Mouse (Mus musculus) heart, postnatal 0 days (tissue): Measurements from ENCODE around the gene Cep57l1. TPM values are rescaled to one million over a fixed set of nuclear protein-coding genes. Genes with fewer than 3 reads are reported as not detected.
A peak's percentile ranks its signal among the peaks of the same experiment; 100 is the strongest.

Experiments
- ATAC-seq: fragments of 200-750 bp; cut with Nextera tagmentation; 2 replicates; pipeline ENCODE4 v1.8.0; 2017; ENCODE audit warnings: low read depth, moderate number of reproducible peaks, moderate library complexity; ENCODE audit not compliant: insufficient read depth
- DNase-seq: peaks from one replicate; pipeline ENCODE4 v3.0.0-alpha.2; 2016; ENCODE audit warnings: low spot score
- H3K27ac ChIP-seq: fragments of 300-500 bp; sonication (generic); 2 replicates; pipeline ENCODE4 v1.5.1; 2014; ENCODE audit warnings: low read depth, mild to moderate bottlenecking
- H3K27me3 ChIP-seq: fragments of 300-500 bp; sonication (generic); 2 replicates; pipeline ENCODE4 v1.6.1; 2014; ENCODE audit warnings: low read length, mixed read lengths; ENCODE audit not compliant: control insufficient read depth, insufficient read depth
- H3K36me3 ChIP-seq: fragments of 300-500 bp; sonication (generic); replicated peaks from 2 replicates; pipeline ENCODE4 v1.6.1; 2014; ENCODE audit warnings: low read length, mixed read lengths; ENCODE audit not compliant: control insufficient read depth, insufficient read depth
- H3K4me1 ChIP-seq: fragments of 300-500 bp; sonication (generic); 2 replicates; pipeline ENCODE4 v1.6.1; 2014; ENCODE audit warnings: antibody characterized with exemption; ENCODE audit not compliant: control insufficient read depth, insufficient read depth
- H3K4me2 ChIP-seq: fragments of 300-500 bp; sonication (generic); 2 replicates; pipeline ENCODE4 v1.6.1; 2014; ENCODE audit warnings: low read depth, mild to moderate bottlenecking, low read length, moderate library complexity
- H3K4me3 ChIP-seq: fragments of 300-500 bp; sonication (generic); 2 replicates; pipeline ENCODE4 v1.5.1; 2014; ENCODE audit warnings: low read depth, low read length
- H3K9ac ChIP-seq: fragments of 300-500 bp; sonication (generic); replicated peaks from 2 replicates; pipeline ENCODE4 v1.6.1; 2014; ENCODE audit warnings: low read depth, low read length, mixed read lengths
- H3K9me3 ChIP-seq: fragments of 300-500 bp; sonication (generic); replicated peaks from 2 replicates; pipeline ENCODE4 v1.6.1; 2016; ENCODE audit warnings: low read length; ENCODE audit not compliant: control insufficient read depth
- CTCF ChIP-seq: IDR thresholded peaks from 2 replicates; pipeline ENCODE4 v1.5.1; 2016; ENCODE audit warnings: antibody characterized with exemption, control low read depth, low read depth
- EP300 ChIP-seq: IDR thresholded peaks from 2 replicates; pipeline ENCODE4 v1.6.1; 2016; ENCODE audit warnings: antibody characterized with exemption, low read depth
- WGBS: fragments of 180-500 bp; shearing (Covaris S2); extraction: QIAGEN DNeasy Blood & Tissue Kit; methylation state at CpG from one replicate; pipeline ENCODE4 v1.1.7; 2014; 5-methylcytosine and 5-hydroxymethylcytosine counted together
- polyA plus RNA-seq: library from polyadenylated mRNA; unstranded; fragments of >200 nt; fragmentation: Nextera tagmentation; extraction: Ambion mirVana; gene quantifications from 2 replicates; pipeline ENCODE4 v1.2.1, GENCODE M21; 2015
- total RNA-seq: library from RNA; depleted of rRNA; stranded (reverse); fragments of >200 nt; gene quantifications from 2 replicates; pipeline ENCODE4 v1.2.3, GENCODE M21; 2014; ENCODE audit warnings: low replicate concordance; rRNA removed

Gene Cep57l1
- total RNA-seq (4.9 and 15.0 TPM in 2 replicates), polyA plus RNA-seq (7.1 and 9.2 TPM in 2 replicates)

- TF ChIP-seq EP300 (0 out of 2 replicates have a peak, but pooled peaks have one; percentile 45), CTCF (no peak)
- under 1% methylated on average over 66 of the region's 69 CpGs for WGBS
- ATAC-seq (peak; percentile 92), DNase-seq (peak; percentile 94)
- H3K9me3 ChIP-seq: no peaks in the 10 kb centered on the region
- H3K4me3 ChIP-seq: peak within 1 kb of the TSS; percentile 63
- no peaks in the 10 kb centered on the region for H3K27me3 ChIP-seq
- H3K9ac ChIP-seq: peak within 1 kb of the TSS; percentile 65
- peak within 1 kb of the TSS; percentile 96 for H3K27ac ChIP-seq
- no peaks in the 10 kb centered on the region for H3K36me3 ChIP-seq
- peak within 1 kb of the TSS; percentile 75 for H3K4me2 ChIP-seq
- peaks cover 28% of the 10 kb centered on the region for H3K4me1 ChIP-seq
These were observed at the start of gene Cep57l1, which contains the start of gene Sesn1 for GRCm38 (mm10) chr10:41809771-41810563. Cep57l1 (minus strand) TSS chr10:41809871. Sesn1 (plus strand) TSS chr10:41809935.

DNA sequence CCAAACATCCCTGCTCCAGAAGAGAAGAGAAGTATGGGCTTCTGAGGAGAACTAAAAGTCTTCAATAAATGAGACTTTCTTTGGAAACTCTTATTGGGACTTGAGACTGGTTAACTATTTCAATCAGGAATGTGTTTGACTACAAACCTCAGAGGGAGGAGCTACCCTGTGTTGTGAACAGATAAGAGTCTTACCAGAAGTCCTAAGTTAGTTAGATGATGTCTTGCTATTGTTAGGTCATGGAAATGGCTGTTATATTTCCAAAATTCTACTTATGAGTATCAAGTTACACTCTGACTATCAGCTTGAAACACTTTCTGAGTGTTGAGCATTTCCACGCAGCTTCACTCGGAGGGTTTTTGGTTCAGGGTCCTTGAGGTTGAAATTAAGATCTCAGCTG lies 39.0 kb upstream of the Cep57l1 start:
- Histone ChIP-seq H3K9me3 (no peaks in the 10 kb centered on the region), H3K36me3 (no peaks in the 10 kb centered on the region), H3K27me3 (no peaks in the 10 kb centered on the region), H3K4me2 (no peak overlapping the region), H3K27ac (no peak overlapping the region), H3K4me3 (no peak overlapping the region), H3K9ac (no peak overlapping the region), H3K4me1 (peaks cover 6% of the 10 kb centered on the region; the same call in 1 of the 2 replicates)
- ATAC-seq (no peak), DNase-seq (no peak)
- TF ChIP-seq EP300 (no peak), CTCF (no peak)
- 36% methylated on average over 2 of the region's 2 CpGs for WGBS

DNA sequence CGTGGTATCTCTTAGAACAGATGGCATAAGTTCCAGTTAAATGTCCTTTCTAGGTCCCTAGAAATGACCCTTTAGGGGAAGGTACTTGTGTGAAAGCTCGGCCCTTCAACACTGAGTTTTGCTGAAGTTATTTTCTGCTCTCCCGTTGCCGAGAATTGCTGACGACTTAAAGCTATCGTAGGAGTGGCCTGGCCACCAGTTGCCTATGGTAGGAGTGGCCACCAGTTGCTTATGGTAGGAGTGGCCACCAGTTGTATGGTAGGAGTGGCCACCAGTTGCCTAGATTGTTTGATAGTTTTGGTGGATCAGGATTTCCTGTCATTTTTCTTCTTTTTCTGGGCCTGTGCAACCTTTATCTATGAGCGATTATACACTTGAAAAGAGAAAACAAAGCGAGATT lies 38.1 kb upstream of the Cep57l1 start:
- H3K4me2 ChIP-seq: no peak overlapping the region
- no peak for TF ChIP-seq EP300
- TF ChIP-seq CTCF: no peak
- DNase-seq (no peak), ATAC-seq (no peak)
- H3K27me3 ChIP-seq: no peaks in the 10 kb centered on the region
- 0 out of 2 replicates have a peak overlapping the region, but pooled peaks have one; percentile 0 for H3K27ac ChIP-seq
- no peak overlapping the region for H3K4me3 ChIP-seq
- no peaks in the 10 kb centered on the region for H3K36me3 ChIP-seq
- 82% methylated on average over 8 of the region's 8 CpGs for WGBS
- peaks cover 6% of the 10 kb centered on the region; the same call in 1 of the 2 replicates for H3K4me1 ChIP-seq
- no peaks in the 10 kb centered on the region for H3K9me3 ChIP-seq
- H3K9ac ChIP-seq: no peak overlapping the region

- Histone ChIP-seq H3K9me3 (no peaks in the 10 kb centered on the region), H3K4me3 (no peak overlapping the region), H3K4me1 (no peaks in the 10 kb centered on the region; the same call in 1 of the 2 replicates), H3K9ac (no peak overlapping the region), H3K4me2 (no peak overlapping the region), H3K27me3 (no peaks in the 10 kb centered on the region), H3K36me3 (no peaks in the 10 kb centered on the region), H3K27ac (no peak overlapping the region)
- DNase-seq (no peak), ATAC-seq (no peak)
- TF ChIP-seq EP300 (no peak), CTCF (no peak)
- WGBS: 77% methylated on average over 4 of the region's 4 CpGs
These were observed 29.2 kb upstream of the Cep57l1 start for GRCm38 (mm10) chr10:41838911-41839310.

DNA sequence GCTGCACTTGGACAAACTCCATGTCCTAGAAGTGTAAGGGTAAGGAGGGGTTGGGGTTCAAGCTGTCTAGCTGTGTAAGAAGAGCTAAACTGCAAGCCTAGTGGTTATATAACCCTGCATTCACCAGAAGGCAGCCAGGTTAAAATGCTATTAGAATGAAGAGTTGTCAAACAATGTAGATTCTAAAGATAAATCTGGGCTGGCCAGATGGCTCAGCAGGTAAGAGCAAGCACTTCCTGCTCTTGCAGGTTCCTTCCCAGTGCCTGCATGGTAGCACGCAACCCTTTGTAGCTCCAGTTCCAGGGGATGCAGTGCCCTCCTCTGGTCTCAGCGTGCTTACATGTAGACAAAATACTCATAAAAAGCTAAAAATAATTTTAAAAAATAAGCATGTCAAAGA lies 24.5 kb upstream of the Cep57l1 start:
- H3K4me3 ChIP-seq: no peak overlapping the region
- no peak for TF ChIP-seq CTCF
- TF ChIP-seq EP300: no peak
- WGBS: 85% methylated on average over 2 of the region's 2 CpGs

More for the DNA sequence above, 24.5 kb upstream of the Cep57l1 start:
- Histone ChIP-seq H3K27me3 (no peaks in the 10 kb centered on the region), H3K27ac (no peak overlapping the region), H3K36me3 (no peaks in the 10 kb centered on the region), H3K4me2 (no peak overlapping the region), H3K4me1 (no peaks in the 10 kb centered on the region; the same call in 1 of the 2 replicates), H3K9me3 (no peaks in the 10 kb centered on the region), H3K9ac (no peak overlapping the region)
- DNase-seq (no peak), ATAC-seq (no peak)
